Mouse (Mus musculus) olfactory bulb, adult 2 months (tissue): ENCODE data around the gene Traf7.

Source experiments
- CTCF ChIP-seq: fragments of 200-500 bp; IDR thresholded peaks from 2 replicates; pipeline ENCODE4 v1.5.1; 2012; ENCODE audit warnings: low read depth, mild to moderate bottlenecking, low read length, moderate library complexity; ENCODE audit not compliant: insufficient read depth
- POLR2A ChIP-seq: fragments of 200-500 bp; IDR thresholded peaks from 2 replicates; pipeline ENCODE4 v1.6.1; 2012; ENCODE audit warnings: mild to moderate bottlenecking, low read depth, low read length, moderate library complexity; ENCODE audit not compliant: insufficient read depth

- TF ChIP-seq CTCF (no peak), POLR2A (no peak)
These were observed 35.9 kb upstream of the Traf7 start for GRCm38 (mm10) chr17:24563638-24564037.
